Mouse (Mus musculus): ENCODE data around the gene Scimp.

- no peak for TF ChIP-seq MAZ (IDR thresholded peaks at IDR 0.05; ENCODE audit: low read depth, low read length)
- no peak for TF ChIP-seq CTCF (conservative IDR thresholded peaks at IDR 0.05 in 1 of 2, IDR thresholded peaks at IDR 0.05 in 1 of 2; ENCODE audit: low read depth in 2 of 2, low read length in 2 of 2)
- no peak for TF ChIP-seq ZKSCAN1 (IDR thresholded peaks at IDR 0.05; ENCODE audit: borderline replicate concordance, low read depth, low read length)
- no peak for TF ChIP-seq MXI1 (IDR thresholded peaks at IDR 0.05; ENCODE audit: low read depth, low read length)
- no peak for TF ChIP-seq ZNF384 (IDR thresholded peaks at IDR 0.05; ENCODE audit: low read depth, low read length)
- no peak for TF ChIP-seq POLR2A (IDR thresholded peaks at IDR 0.05; ENCODE audit: low read depth, low read length)
- TF ChIP-seq BHLHE40 (IDR thresholded peaks at IDR 0.05; ENCODE audit: low read depth, low read length), result no peak
- TF ChIP-seq HCFC1 (IDR thresholded peaks at IDR 0.05; ENCODE audit: low read depth, low read length), result no peak
Observed at GRCm38 (mm10) chr11:70833831-70834230, 21.4 kb upstream of the Scimp start.
